Mouse (Mus musculus) CH12.LX (cell line): ENCODE measurements around the gene Bclaf1.

ENCODE experiments used
- CTCF ChIP-seq, 2 experiments: IDR thresholded peaks in 1 of 2; conservative IDR thresholded peaks in 1 of 2; 2 replicates each; pipeline ENCODE4 v1.5.1; 2011 to 2012; ENCODE audit warnings: low read depth in 2 of 2, low read length in 2 of 2, improper control_type of control experiment in 1 of 2, inconsistent platforms in 1 of 2, mild to moderate bottlenecking in 1 of 2, moderate library complexity in 1 of 2
- EP300 ChIP-seq: IDR thresholded peaks from 2 replicates; pipeline ENCODE4 v1.6.1; 2011; ENCODE audit warnings: low read length, improper control_type of control experiment
- HCFC1 ChIP-seq: IDR thresholded peaks from 2 replicates; pipeline ENCODE4 v1.6.1; 2012; ENCODE audit warnings: low read depth, mild to moderate bottlenecking, inconsistent platforms, low read length, improper control_type of control experiment
- MAZ ChIP-seq: IDR thresholded peaks from 2 replicates; pipeline ENCODE4 v1.6.1; 2012; ENCODE audit warnings: low read depth, mild to moderate bottlenecking, inconsistent platforms, low read length, improper control_type of control experiment, moderate library complexity
- MXI1 ChIP-seq: IDR thresholded peaks from 2 replicates; pipeline ENCODE4 v1.6.1; 2011; ENCODE audit warnings: mild to moderate bottlenecking, low read depth, low read length, improper control_type of control experiment
- RAD21 ChIP-seq: IDR thresholded peaks from 2 replicates; pipeline ENCODE4 v1.6.1; 2011; ENCODE audit warnings: low read depth, mild to moderate bottlenecking, low read length, improper control_type of control experiment, moderate library complexity
- RCOR1 ChIP-seq: conservative IDR thresholded peaks from 2 replicates; pipeline ENCODE4 v1.6.1; 2012; ENCODE audit warnings: low read depth, mild to moderate bottlenecking, inconsistent platforms, low read length, improper control_type of control experiment

- TF ChIP-seq RAD21, result no peak
- no peak for TF ChIP-seq CTCF (conservative IDR thresholded peaks at IDR 0.05 in 1 of 2, IDR thresholded peaks at IDR 0.05 in 1 of 2; ENCODE audit: low read depth in 2 of 2, low read length in 2 of 2)
- no peak for TF ChIP-seq RCOR1
- TF ChIP-seq HCFC1, result no peak
- TF ChIP-seq MAZ, result no peak
- TF ChIP-seq EP300, result no peak
- TF ChIP-seq MXI1, result no peak
Observed at GRCm38 (mm10) chr10:20299114-20299513, 13.2 kb upstream of the Bclaf1 start.
